Mouse (Mus musculus) E14TG2a.4 (cell line): ENCODE measurements around the gene Exosc5.

Experiments used
- CTCF ChIP-seq: conservative IDR thresholded peaks from 2 replicates; pipeline ENCODE4 v1.5.1; 2014; ENCODE audit warnings: low read length
- NANOG ChIP-seq: IDR thresholded peaks from 2 replicates; pipeline ENCODE4 v1.6.1; 2014; ENCODE audit warnings: borderline replicate concordance, low read length, mixed read lengths
- POU5F1 ChIP-seq: IDR thresholded peaks from 2 replicates; pipeline ENCODE4 v1.6.1; 2014; ENCODE audit warnings: low read length, borderline replicate concordance

GRCm38 (mm10) chr7:25649839-25650238 lies 9.1 kb upstream of the Exosc5 start:
- TF ChIP-seq NANOG (no peak), CTCF (no peak), POU5F1 (no peak)
